Mouse (Mus musculus) inflammation-experienced regulatory T-cells, adult 6 months (primary cell): ENCODE results near the gene Arg2. TPM values are rescaled to one million over a fixed set of nuclear protein-coding genes. Genes with fewer than 3 reads are reported as not detected.

ENCODE experiments used
- ATAC-seq: one replicate; pipeline ENCODE4 v1.8.0; 2017
- polyA plus RNA-seq, 3 experiments: library from polyadenylated mRNA; unstranded; fragments of 100-300 nt; shearing (Covaris generic); gene quantifications; one replicate each; pipeline ENCODE4 v1.2.1; 2017

Gene Arg2
- polyA plus RNA-seq: under 1 TPM in 1 of 3 experiments, not detected in 2; 0.26 TPM

GRCm38 (mm10) chr12:79130299-79131177 is at the start of gene Arg2:
Gene Arg2, plus strand, starts transcription at chr12:79130777.
- peak; percentile 99 for ATAC-seq

GRCm38 (mm10) chr12:79089182-79089812 is 41.3 kb upstream of the Arg2 start, which contains the start of gene Pigh:
Gene Pigh, minus strand, starts transcription at chr12:79089651.
- peak; percentile 95 for ATAC-seq

GRCm38 (mm10) chr12:79092569-79092968 is 38.0 kb upstream of the Arg2 start:
- peak; percentile 45 for ATAC-seq

- ATAC-seq: peak; percentile 60
Observed at GRCm38 (mm10) chr12:79097106-79097752, 33.3 kb upstream of the Arg2 start.

- ATAC-seq: no peak
Observed at GRCm38 (mm10) chr12:79103773-79104172, 26.8 kb upstream of the Arg2 start.

- ATAC-seq: no peak
Observed at GRCm38 (mm10) chr12:79104544-79104943, 26.0 kb upstream of the Arg2 start.

- no peak for ATAC-seq
Observed at GRCm38 (mm10) chr12:79105312-79105711, 25.3 kb upstream of the Arg2 start.

GRCm38 (mm10) chr12:79118991-79119390 is 11.6 kb upstream of the Arg2 start:
- ATAC-seq: no peak

- ATAC-seq: no peak
Observed at GRCm38 (mm10) chr12:79122820-79123219, 7.8 kb upstream of the Arg2 start.

GRCm38 (mm10) chr12:79131178-79131675 is 650 bp downstream of the Arg2 start:
- no peak for ATAC-seq

- no peak for ATAC-seq
Observed at GRCm38 (mm10) chr12:79131706-79132460, 1.3 kb downstream of the Arg2 start.

- no peak for ATAC-seq
Observed at GRCm38 (mm10) chr12:79134676-79135075, 4.1 kb downstream of the Arg2 start.

GRCm38 (mm10) chr12:79135105-79135504 is 4.5 kb downstream of the Arg2 start:
- ATAC-seq: no peak

GRCm38 (mm10) chr12:79136949-79137348 is 6.4 kb downstream of the Arg2 start:
- ATAC-seq: no peak

GRCm38 (mm10) chr12:79138999-79139398 is 8.4 kb downstream of the Arg2 start:
- no peak for ATAC-seq

- no peak for ATAC-seq
Observed at GRCm38 (mm10) chr12:79139417-79139816, 8.8 kb downstream of the Arg2 start.

GRCm38 (mm10) chr12:79140811-79141210 is 10.2 kb downstream of the Arg2 start:
- ATAC-seq: no peak

- ATAC-seq: no peak
Observed at GRCm38 (mm10) chr12:79141384-79141783, 10.8 kb downstream of the Arg2 start.

- no peak for ATAC-seq
Observed at GRCm38 (mm10) chr12:79149653-79150052, 19.1 kb downstream of the Arg2 start.

GRCm38 (mm10) chr12:79162876-79163275 is 32.3 kb downstream of the Arg2 start:
- no peak for ATAC-seq

- ATAC-seq: no peak
Observed at GRCm38 (mm10) chr12:79169173-79169572, 38.6 kb downstream of the Arg2 start.

- no peak for ATAC-seq
Observed at GRCm38 (mm10) chr12:79170421-79170820, 39.8 kb downstream of the Arg2 start.
